Mouse (Mus musculus) lung, postnatal 0 days (tissue): ENCODE results near the gene Spo11. TPM values are rescaled to one million over a fixed set of nuclear protein-coding genes. Genes with fewer than 3 reads are reported as not detected.
A peak's percentile ranks its signal among the peaks of the same experiment; 100 is the strongest.

Source experiments
- ATAC-seq: fragments of 200-750 bp; cut with Nextera tagmentation; 2 replicates; pipeline ENCODE4 v1.8.0; 2017; ENCODE audit warnings: moderate library complexity
- DNase-seq: peaks from one replicate; pipeline ENCODE4 v3.0.0-alpha.2; 2016; ENCODE audit warnings: low spot score
- H3K27ac ChIP-seq: fragments of 300-500 bp; sonication (generic); 2 replicates; pipeline ENCODE4 v1.5.1; 2014; ENCODE audit warnings: antibody characterized with exemption, mild to moderate bottlenecking, low read length, mixed read lengths
- H3K27me3 ChIP-seq: fragments of 300-500 bp; sonication (generic); replicated peaks from 2 replicates; pipeline ENCODE4 v1.6.1; 2014; ENCODE audit warnings: low read length, mixed read lengths; ENCODE audit not compliant: insufficient read depth
- H3K36me3 ChIP-seq: fragments of 300-500 bp; sonication (generic); 2 replicates; pipeline ENCODE4 v1.6.1; 2014; ENCODE audit warnings: low read length, mixed read lengths; ENCODE audit not compliant: insufficient read depth
- H3K4me1 ChIP-seq: fragments of 300-500 bp; sonication (generic); 2 replicates; pipeline ENCODE4 v1.6.1; 2014; ENCODE audit warnings: antibody characterized with exemption, low read depth, low read length, mixed read lengths; ENCODE audit not compliant: insufficient read depth
- H3K4me2 ChIP-seq: fragments of 300-500 bp; sonication (generic); replicated peaks from 2 replicates; pipeline ENCODE4 v1.6.1; 2014; ENCODE audit warnings: low read depth, mild to moderate bottlenecking, low read length, moderate library complexity, mixed read lengths
- H3K4me3 ChIP-seq: fragments of 300-500 bp; sonication (generic); 2 replicates; pipeline ENCODE4 v1.5.1; 2014; ENCODE audit warnings: low read depth, low read length
- H3K9ac ChIP-seq: fragments of 300-500 bp; sonication (generic); replicated peaks from 2 replicates; pipeline ENCODE4 v1.6.1; 2014; ENCODE audit warnings: low read depth, mild to moderate bottlenecking
- H3K9me3 ChIP-seq: fragments of 300-500 bp; sonication (generic); 2 replicates; pipeline ENCODE4 v1.6.1; 2016; ENCODE audit warnings: low read length, mixed read lengths
- CTCF ChIP-seq: IDR thresholded peaks from 2 replicates; pipeline ENCODE4 v1.5.1; 2016; ENCODE audit warnings: antibody characterized with exemption, mild to moderate bottlenecking
- EP300 ChIP-seq: IDR thresholded peaks from 2 replicates; pipeline ENCODE4 v1.6.1; 2016; ENCODE audit warnings: antibody characterized with exemption, mild to moderate bottlenecking, control low read depth
- WGBS: fragments of 180-500 bp; shearing (Covaris S2); extraction: QIAGEN DNeasy Blood & Tissue Kit; methylation state at CpG from one replicate; pipeline ENCODE4 v1.1.7; 2014; 5-methylcytosine and 5-hydroxymethylcytosine counted together
- polyA plus RNA-seq: library from polyadenylated mRNA; unstranded; fragments of >200 nt; fragmentation: Nextera tagmentation; extraction: Ambion mirVana; gene quantifications from 2 replicates; pipeline ENCODE4 v1.2.1, GENCODE M21; 2015

Gene Spo11
- polyA plus RNA-seq, 1 experiment from 2014 or later: not detected

DNA sequence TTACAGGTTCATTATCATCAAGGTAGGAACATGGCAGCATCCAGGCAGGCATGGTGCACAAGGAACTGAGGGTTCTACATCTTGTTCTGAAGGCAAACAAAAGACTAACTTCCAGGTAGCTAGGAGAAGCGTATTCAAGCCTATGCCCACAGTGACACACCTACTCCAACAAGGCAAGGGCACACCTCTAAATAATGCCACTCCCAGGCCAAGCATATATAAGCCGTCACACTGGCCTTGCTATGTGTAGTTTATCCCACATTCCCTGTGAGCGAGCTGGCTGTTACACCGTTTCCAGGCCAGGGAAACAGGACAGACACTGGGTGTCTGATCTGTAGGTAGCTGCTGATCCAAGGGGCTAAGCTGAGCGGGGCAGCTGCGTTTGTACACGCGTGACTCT lies 33.9 kb downstream of the Spo11 start:
- Histone ChIP-seq H3K4me1 (no peaks in the 10 kb centered on the region), H3K4me3 (no peak overlapping the region), H3K9ac (no peak overlapping the region), H3K27ac (no peak overlapping the region), H3K27me3 (no peaks in the 10 kb centered on the region), H3K9me3 (no peaks in the 10 kb centered on the region), H3K36me3 (peaks cover 63% of the 10 kb centered on the region), H3K4me2 (no peak overlapping the region)
- ATAC-seq: no peak
- DNase-seq: no peak
- no peak for TF ChIP-seq EP300
- no peak for TF ChIP-seq CTCF
- WGBS: 92% methylated on average over 8 of the region's 8 CpGs

DNA sequence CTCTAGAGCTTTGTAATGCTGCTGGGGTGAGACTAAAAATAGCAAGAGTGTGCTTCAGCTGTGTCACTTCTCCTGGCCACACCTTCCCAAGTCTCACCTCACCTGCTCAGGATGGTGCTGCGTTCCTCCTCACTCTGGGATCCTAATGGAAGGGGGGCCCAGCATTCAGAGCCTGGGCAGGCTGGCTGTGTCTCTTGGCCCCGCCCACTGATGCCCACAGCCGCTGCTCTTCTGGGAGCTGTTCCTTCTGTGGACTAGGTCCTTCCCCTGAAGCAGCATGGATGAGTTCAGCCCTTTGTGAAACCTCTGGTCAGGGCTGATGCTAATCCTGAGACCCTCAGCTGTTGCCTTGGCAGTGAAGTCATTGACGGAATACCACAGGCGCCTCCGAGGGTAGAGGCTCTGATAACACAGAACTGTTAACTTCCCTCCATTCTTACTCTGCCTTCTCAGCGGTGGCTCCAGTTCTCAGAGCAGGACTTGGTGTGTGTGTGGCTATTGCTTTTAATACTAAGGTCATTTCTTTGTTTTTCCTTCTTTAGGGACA lies 37.3 kb downstream of the Spo11 start:
- TF ChIP-seq EP300 (no peak), CTCF (no peak)
- H3K4me2 ChIP-seq: no peak overlapping the region
- DNase-seq (no peak), ATAC-seq (no peak)
- H3K27me3 ChIP-seq: no peaks in the 10 kb centered on the region
- H3K4me3 ChIP-seq: no peak overlapping the region
- H3K4me1 ChIP-seq: peaks cover 5% of the 10 kb centered on the region; the same call in 1 of the 2 replicates
- WGBS: 62% methylated on average over 7 of the region's 7 CpGs
- H3K27ac ChIP-seq: no peak overlapping the region
- H3K9ac ChIP-seq: no peak overlapping the region
- peaks cover 33% of the 10 kb centered on the region for H3K36me3 ChIP-seq
- no peaks in the 10 kb centered on the region for H3K9me3 ChIP-seq

DNA sequence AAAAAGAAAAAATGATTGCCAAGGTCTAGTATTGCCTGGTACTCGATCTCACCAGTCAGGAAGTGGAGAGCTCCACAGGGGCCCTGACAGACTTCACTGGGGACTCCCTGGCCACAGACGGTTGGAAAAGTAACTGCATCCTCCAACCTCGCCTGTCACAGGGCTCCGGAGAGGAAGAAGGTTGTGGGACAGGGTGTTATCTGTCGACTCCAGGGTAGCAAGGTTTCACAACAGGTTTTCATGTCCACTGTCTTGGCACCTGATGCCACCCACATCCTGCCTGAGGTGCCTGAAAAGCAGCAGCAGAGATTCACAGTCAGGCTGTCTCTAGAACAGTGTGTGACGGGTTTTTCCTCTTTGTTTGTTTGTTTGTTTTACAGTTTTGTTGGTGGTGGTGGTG lies 40.4 kb downstream of the Spo11 start:
- Histone ChIP-seq H3K9ac (no peak overlapping the region), H3K4me3 (no peak overlapping the region), H3K36me3 (peaks cover 11% of the 10 kb centered on the region; the same call in 1 of the 2 replicates), H3K4me1 (peaks cover 17% of the 10 kb centered on the region; the same call in 1 of the 2 replicates), H3K9me3 (no peaks in the 10 kb centered on the region), H3K27me3 (no peaks in the 10 kb centered on the region), H3K27ac (no peak overlapping the region), H3K4me2 (no peak overlapping the region)
- no peak for DNase-seq
- TF ChIP-seq CTCF: no peak
- no peak for TF ChIP-seq EP300
- no peak for ATAC-seq
- 34% methylated on average over 6 of the region's 6 CpGs for WGBS

DNA sequence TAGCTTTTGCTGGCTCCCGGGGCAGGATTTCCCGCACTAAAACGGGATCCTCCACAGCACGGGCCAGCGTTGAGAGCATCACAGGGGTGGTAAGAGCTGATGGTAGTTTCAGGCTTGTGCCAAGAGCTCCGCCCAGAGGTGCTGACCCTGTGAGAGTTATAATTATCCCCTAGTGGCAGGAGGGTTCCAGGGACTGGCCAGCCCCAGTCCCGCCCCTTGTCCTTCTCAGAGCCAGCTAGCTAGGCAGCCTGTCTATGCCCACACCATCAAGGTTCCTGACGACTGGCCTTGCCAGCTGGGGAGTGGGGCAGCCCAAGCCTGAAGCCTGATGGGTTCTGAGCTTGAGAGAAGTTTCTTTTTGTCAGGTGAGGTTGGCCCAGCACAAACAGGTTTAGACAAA lies 41.1 kb downstream of the Spo11 start:
- H3K4me1 ChIP-seq: peaks cover 17% of the 10 kb centered on the region; the same call in 1 of the 2 replicates
- no peaks in the 10 kb centered on the region for H3K9me3 ChIP-seq
- peaks cover 8% of the 10 kb centered on the region; the same call in 1 of the 2 replicates for H3K36me3 ChIP-seq
- DNase-seq (peak; percentile 61), ATAC-seq (0 out of 2 replicates have a peak, but pooled peaks have one; percentile 6)
- H3K9ac ChIP-seq: no peak overlapping the region
- no peak overlapping the region for H3K4me2 ChIP-seq
- no peaks in the 10 kb centered on the region for H3K27me3 ChIP-seq
- WGBS: 22% methylated on average over 8 of the region's 8 CpGs
- no peak for TF ChIP-seq EP300
- TF ChIP-seq CTCF: peak; percentile 42
- H3K4me3 ChIP-seq: no peak overlapping the region
- no peak overlapping the region for H3K27ac ChIP-seq

DNA sequence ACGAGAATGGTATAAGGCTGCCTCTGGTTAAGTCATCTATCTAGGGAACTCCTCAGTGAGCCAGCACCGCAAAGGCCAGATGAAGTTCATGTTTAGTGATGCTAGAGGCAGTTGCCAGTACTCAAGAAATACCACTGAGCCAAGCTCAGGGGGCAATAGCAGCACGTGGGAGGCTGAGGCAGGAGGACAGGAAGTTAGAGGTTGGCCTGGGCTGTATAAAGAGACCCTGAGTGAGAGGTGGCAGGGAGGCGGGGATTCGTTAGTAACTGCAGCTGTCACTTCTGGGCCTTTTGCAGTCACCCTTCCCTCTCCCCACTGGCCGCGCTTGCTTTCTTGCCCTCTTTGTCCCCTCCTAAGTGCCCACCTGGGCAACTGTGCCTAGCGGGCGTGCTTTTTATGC lies 41.8 kb downstream of the Spo11 start:
- Histone ChIP-seq H3K27me3 (no peaks in the 10 kb centered on the region), H3K4me1 (peaks cover 17% of the 10 kb centered on the region; the same call in 1 of the 2 replicates), H3K4me2 (peak overlapping the region; percentile 63), H3K27ac (no peak overlapping the region), H3K9me3 (no peaks in the 10 kb centered on the region), H3K9ac (no peak overlapping the region), H3K4me3 (peak overlapping the region; percentile 25), H3K36me3 (peaks cover 7% of the 10 kb centered on the region; the same call in 1 of the 2 replicates)
- DNase-seq (no peak), ATAC-seq (no peak; the same call in 1 of the 2 replicates)
- TF ChIP-seq CTCF: no peak
- no peak for TF ChIP-seq EP300
- WGBS: 19% methylated on average over 9 of the region's 9 CpGs

- WGBS: under 1% methylated on average over 20 of the region's 29 CpGs
- H3K27me3 ChIP-seq: no peaks in the 10 kb centered on the region
- peak; percentile 96 for DNase-seq
- H3K27ac ChIP-seq: no peak overlapping the region
- H3K36me3 ChIP-seq: peaks cover 2% of the 10 kb centered on the region; the same call in 1 of the 2 replicates
- no peak for TF ChIP-seq CTCF
- TF ChIP-seq EP300: no peak
- H3K4me1 ChIP-seq: peaks cover 17% of the 10 kb centered on the region; the same call in 1 of the 2 replicates
- H3K9ac ChIP-seq: no peak overlapping the region
- H3K4me3 ChIP-seq: peak overlapping the region; percentile 25
- no peaks in the 10 kb centered on the region for H3K9me3 ChIP-seq
- peak overlapping the region; percentile 63 for H3K4me2 ChIP-seq
- peak; percentile 89 for ATAC-seq
These were observed 42.3 kb downstream of the Spo11 start for GRCm38 (mm10) chr2:173019790-173020189.
